ENCODE assay signal across 20 mouse cellular contexts in genomic region chr5:37184605-37185004, GRCm38 (mm10). TPM values are rescaled to one million over a fixed set of nuclear protein-coding genes. Genes with fewer than 3 reads are reported as not detected.
"Had no signal": no experiment of that assay in that cellular context is flagged by ENCODE, and none has a peak within 500 bp of the region (broad histone marks: within the 10 kb centered on the region; RNA-seq: fewer than 3 reads in every experiment).

No protein-coding gene starts in this region.

- ATAC-seq: midbrain, embryonic 16.5 days had no signal

- H3K36me3 ChIP-seq: midbrain, embryonic 10.5 days; midbrain, embryonic 12.5 days; neural tube, embryonic 13.5 days; neural tube, embryonic 15.5 days had no signal

- H3K27me3 ChIP-seq: midbrain, embryonic 12.5 days; neural tube, embryonic 13.5 days; neural tube, embryonic 15.5 days had no signal

- DNase-seq: lung, adult 18-20 months; lung, embryonic 14.5 days; lung, postnatal 10 days; lung, postnatal 4 days; midbrain, embryonic 14.5 days; retina, postnatal 1 day; right cerebral cortex, adult 18-20 months; right cerebral cortex, postnatal 25 days; right cerebral cortex, postnatal 4 days; spleen, adult 18-20 months; thymus, adult 2 months; thymus, postnatal 25 days; thymus, postnatal 4 days had no signal

- H3K9ac ChIP-seq: lung, embryonic 14.5 days; midbrain, embryonic 12.5 days; neural tube, embryonic 13.5 days; neural tube, embryonic 15.5 days had no signal

- H3K4me3 ChIP-seq: midbrain, embryonic 10.5 days; midbrain, embryonic 12.5 days; myocyte; neural tube, embryonic 13.5 days; neural tube, embryonic 15.5 days had no signal

- H3K4me1 ChIP-seq: midbrain, embryonic 10.5 days; midbrain, embryonic 12.5 days; neural tube, embryonic 13.5 days; neural tube, embryonic 15.5 days had no signal

- H3K27ac ChIP-seq: midbrain, embryonic 10.5 days; midbrain, embryonic 12.5 days; neural tube, embryonic 13.5 days; neural tube, embryonic 15.5 days had no signal

- H3K9me3 ChIP-seq: midbrain, embryonic 10.5 days; midbrain, embryonic 12.5 days; neural tube, embryonic 13.5 days; neural tube, embryonic 15.5 days had no signal

- H3K4me2 ChIP-seq: lung, embryonic 14.5 days; midbrain, embryonic 12.5 days; neural tube, embryonic 13.5 days; neural tube, embryonic 15.5 days had no signal

RNA-seq across cellular contexts. Expression of gene Crmp1, which starts 57.1 kb away (rescaled TPM):
- total RNA-seq: megakaryocyte-erythroid progenitor cell, adult 5-6 weeks had no signal
